Mouse (Mus musculus) layer of hippocampus, postnatal 14 days (tissue): ENCODE data around the gene Epb41l3. TPM values are rescaled to one million over a fixed set of nuclear protein-coding genes. Genes with fewer than 3 reads are reported as not detected.

ENCODE experiments used
- DNase-seq, 2 experiments: peaks; one replicate each; pipeline ENCODE4 v3.0.0; 2021 to 2022; ENCODE audit warnings: low spot score in 2 of 2, mixed read lengths in 1 of 2
- total RNA-seq, 2 experiments: library from RNA; stranded (reverse); gene quantifications; 2 replicates each; pipeline ENCODE4 v1.2.3; 2021

Epb41l3 gene
- total RNA-seq, 2 experiments from 2014 or later = 136 to 169 TPM

- DNase-seq = peak; percentile 9 to 32
These were observed 154.7 kb downstream of the Epb41l3 start for GRCm38 (mm10) chr17:69230131-69230621.

GRCm38 (mm10) chr17:69231360-69231759 lies 155.9 kb downstream of the Epb41l3 start:
- no peak for DNase-seq

DNA sequence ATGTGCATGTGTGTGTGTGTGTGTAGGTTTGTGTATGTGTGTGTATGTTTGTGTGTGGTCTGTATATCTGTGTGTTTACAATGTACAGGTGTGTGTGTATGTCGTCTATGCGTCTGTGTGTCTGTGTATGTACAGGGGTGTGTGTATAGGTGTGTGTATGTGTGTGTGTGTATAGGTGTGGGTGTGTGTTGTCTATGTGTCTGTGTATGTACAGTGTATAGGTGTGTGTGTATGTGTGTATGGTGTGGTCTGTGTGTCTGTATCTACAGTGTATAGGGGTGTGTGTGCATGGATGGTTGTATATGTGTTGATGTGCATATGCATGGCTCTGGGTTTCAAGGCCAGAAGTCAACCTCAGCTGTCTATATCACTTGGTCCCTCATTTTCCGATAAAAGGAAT lies 161.7 kb downstream of the Epb41l3 start:
- DNase-seq = no peak

- DNase-seq = no peak
These were observed 163.4 kb downstream of the Epb41l3 start for GRCm38 (mm10) chr17:69238810-69239373.

DNA sequence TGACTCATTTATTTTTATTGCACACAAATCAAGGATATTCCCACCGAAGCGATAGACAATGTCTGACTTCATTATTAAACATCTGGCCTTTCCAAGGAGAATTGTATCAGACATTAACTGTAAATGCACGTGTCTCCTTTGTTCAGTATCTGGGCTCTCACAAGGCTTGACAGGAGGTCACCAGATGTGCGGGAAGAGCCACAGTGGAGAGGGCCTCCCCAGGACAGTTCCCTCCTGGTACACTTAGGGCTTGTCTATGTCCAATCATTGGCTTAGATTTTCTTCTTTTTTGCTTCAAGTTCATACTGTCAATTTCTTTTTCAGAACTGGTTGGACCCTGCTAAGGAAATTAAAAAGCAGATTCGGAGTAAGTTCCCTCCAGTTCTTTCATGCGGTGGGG lies 163.9 kb downstream of the Epb41l3 start:
- no peak for DNase-seq

- DNase-seq = no peak
These were observed 180.4 kb downstream of the Epb41l3 start for GRCm38 (mm10) chr17:69255834-69256233.

DNA sequence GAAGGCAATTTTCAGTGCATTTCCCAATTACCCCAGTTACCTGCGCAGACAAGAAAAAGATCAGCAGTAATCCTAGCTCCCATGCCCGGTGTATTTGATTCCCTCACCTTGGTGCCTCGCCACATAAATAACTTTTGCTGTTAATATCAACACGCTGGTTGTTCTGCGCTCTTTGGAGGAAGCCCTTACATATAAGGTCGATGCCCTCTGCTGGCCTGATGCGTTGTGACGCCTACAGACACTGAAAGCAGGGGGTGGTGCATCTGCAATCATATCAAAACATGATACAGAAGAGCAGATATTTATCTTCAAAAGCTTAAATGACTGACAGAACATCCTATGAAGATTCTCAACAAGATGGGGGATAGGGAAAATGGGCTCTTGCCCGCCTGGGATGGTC lies 181.0 kb downstream of the Epb41l3 start:
- peak in 1 of 2 experiments; percentile 16 for DNase-seq

DNA sequence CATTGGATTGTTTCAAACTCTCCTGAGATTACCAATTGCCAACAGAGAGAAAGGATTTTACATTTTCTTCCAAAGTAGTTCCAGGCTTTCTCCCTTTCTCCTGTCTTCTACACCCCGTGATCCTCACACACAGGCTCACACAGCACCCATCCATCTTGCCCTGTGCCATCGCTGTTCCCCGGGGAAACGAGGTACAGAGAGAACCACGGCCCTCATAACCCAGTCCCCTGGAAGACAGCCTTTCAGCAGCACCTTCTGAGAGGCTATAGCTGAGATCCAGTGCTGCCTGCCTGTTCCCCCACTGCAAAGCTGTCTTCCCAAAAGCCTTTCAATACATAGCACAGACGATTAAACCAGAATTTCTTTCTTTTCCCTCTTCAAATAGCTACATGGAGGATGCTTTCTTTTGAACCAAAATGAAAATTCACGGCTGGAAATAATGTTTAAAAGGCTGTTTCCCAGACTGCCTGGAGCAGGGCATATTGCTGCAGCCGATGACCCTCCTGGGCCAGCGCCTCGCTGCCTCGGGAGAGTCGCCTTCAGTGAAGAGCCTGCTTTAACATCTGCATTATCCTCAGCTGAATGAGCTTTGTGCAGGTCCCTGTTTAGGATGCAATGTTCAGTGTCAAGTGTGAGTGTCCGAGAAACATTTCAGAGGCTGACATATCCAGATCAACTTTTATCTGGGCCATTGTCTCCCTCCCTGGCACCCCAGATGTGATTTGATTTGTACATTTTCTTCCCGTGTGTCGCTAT lies 188.5 kb downstream of the Epb41l3 start:
- no peak for DNase-seq

- DNase-seq = no peak
These were observed 189.7 kb downstream of the Epb41l3 start for GRCm38 (mm10) chr17:69265171-69265570.

DNA sequence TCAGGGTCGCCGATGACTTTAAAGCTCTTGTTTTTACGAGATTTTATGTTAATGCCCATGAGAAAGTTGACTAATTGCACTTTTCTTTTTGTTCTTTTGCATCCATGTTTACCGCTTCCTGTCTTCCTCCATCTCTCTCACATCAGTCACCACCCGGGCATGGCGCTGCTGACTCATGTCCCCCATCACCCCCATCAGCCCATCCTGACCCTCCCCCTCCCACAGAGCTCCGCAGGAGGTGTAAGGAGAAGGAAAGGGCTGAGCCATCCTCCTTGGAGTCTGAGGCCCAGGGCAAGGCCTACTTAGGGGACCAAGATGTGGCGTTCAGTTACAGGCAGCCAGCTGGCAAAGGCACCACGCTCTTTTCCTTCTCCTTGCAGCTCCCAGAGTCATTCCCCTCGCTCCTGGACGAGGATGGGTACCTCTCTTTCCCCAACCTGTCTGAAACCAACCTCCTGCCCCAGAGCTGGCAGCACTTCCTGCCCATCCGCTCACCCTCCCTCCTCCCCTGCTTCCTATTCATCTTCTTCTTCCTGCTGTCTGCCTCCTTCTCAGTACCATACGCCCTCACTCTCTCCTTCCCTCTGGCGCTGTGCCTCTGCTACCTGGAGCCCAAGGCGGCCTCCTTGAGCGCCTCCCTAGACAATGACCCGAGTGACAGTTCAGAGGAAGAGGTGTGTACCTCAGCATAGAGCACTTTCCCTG lies 190.4 kb downstream of the Epb41l3 start:
- DNase-seq = no peak

- no peak for DNase-seq
These were observed 191.5 kb downstream of the Epb41l3 start for GRCm38 (mm10) chr17:69266936-69267335.

- no peak for DNase-seq
These were observed 192.0 kb downstream of the Epb41l3 start for GRCm38 (mm10) chr17:69267526-69267925.

DNA sequence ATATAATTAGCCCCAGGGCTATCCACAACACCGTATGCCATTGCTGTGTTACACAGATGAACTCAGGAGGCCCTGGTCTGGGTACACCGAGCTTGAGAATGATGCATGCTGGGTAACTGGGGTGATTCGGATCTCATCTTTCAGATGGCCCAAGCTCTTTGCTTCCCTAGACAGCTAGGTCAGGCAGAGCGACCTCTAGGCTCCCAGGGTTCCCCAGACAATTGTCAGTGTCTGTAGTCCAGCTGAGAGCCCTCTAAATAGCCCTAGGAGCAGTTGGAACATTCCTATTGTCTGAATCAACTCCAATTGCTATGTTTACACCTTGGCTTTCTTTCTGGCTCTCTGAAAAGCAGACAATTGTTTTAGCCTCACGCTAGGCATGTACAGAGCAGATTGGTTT lies 201.9 kb downstream of the Epb41l3 start:
- no peak for DNase-seq

GRCm38 (mm10) chr17:69284511-69284910 lies 209.0 kb downstream of the Epb41l3 start:
- no peak for DNase-seq

DNA sequence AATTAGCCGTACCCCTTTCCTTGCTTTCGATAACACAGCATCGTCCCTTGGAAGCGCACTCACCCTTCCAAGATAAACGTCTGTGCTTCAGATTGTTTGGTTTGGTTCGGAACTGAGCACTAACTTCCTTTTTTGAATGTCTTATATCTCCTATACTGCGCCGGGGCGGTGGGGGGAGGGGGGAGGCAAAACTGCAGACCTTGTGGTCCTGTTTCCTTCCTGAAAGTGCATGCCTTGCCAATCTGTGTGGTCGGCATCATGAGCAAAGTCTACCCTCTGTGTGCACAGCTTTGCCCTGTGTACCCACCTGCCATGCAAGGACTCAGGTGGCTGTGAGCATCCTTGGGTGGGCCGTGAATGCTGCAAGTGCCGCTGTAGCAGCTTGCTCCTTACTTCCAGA lies 212.6 kb downstream of the Epb41l3 start:
- no peak for DNase-seq

GRCm38 (mm10) chr17:69290272-69290671 lies 214.8 kb downstream of the Epb41l3 start:
- no peak for DNase-seq

GRCm38 (mm10) chr17:69301552-69301951 lies 226.1 kb downstream of the Epb41l3 start:
- no peak for DNase-seq

DNA sequence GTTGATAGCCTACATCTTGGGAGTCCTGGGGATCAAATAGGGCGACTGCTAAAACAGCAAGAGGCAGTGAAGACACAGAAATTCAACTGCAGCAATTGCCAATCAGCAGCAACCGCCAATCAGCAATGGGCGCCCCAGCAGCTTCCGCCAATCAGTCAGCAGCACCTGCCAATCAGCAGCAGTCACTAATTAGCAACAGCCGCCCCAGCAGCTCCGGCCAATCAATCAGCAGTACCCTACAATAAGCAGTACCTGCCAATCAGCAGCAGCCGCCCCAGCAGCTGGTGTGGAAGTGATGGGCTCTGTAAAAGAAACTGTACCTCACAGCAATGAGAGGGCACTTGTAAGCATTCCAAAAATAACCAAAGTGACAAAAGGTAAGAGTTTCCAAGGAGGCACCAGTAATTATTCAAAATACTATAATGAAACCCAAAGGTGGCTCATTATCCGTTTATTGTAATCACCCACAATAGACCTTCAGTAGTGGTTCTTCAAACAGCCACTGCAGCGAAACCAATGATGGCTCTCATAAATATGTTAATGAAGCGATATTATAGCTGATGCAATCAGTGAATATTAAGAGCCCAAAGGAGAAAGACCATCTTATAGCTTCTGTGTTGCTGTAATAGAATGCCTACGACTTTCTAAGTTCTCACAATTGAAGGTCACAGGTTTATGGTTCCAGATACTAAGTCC lies 228.2 kb downstream of the Epb41l3 start:
- peak; percentile 8 to 13 for DNase-seq

- DNase-seq = no peak
These were observed 232.2 kb downstream of the Epb41l3 start for GRCm38 (mm10) chr17:69307636-69308035.

- no peak for DNase-seq
These were observed 234.4 kb downstream of the Epb41l3 start for GRCm38 (mm10) chr17:69309872-69310271.

DNA sequence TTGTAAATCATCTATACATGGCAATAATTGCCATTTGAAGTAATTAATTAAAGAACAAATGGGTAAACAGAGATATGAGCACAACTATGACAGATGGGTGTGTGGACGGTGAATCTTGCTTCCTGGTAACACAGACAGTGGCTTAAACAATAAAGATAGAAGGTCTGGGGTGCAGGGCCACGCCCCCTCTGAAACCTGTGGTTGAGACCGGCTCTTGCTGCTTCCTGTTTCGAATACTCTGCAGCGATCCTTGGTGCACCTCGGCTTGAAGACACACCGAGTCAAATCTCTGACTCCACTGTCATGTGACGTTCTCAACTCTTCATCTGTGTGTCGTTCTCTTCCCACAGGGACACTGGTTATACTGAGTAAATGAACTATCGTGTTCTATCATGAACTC lies 245.0 kb downstream of the Epb41l3 start:
- DNase-seq = no peak

DNA sequence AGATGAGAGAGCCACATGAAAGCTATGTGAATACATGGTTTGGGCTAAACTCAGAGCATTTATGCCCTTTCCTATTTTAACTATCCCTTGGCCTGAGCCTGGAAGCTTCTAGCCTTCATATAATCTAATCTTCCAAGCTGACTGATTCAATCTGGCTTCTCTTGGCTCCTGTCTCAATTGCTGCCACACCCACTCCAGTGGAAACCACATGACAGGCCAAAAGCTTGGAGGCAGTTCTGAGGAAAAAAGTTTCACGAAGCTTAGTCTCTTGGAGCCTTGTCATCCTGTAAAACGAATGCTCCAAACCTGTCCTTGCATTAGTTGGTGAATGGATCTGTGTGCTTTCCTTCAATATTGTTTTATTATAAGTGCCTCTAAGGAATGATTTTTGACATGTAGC lies 247.2 kb downstream of the Epb41l3 start:
- no peak for DNase-seq
